Mouse (Mus musculus) cerebellum, adult 9-10 months (tissue): ENCODE results near the gene Sart1.
"Not testable (repeated sequence)": the region's sequence is repeated elsewhere in the genome, so short reads cannot be mapped to it uniquely, and the experiment has no call there.

Experiments
- DNase-seq: peaks from one replicate; pipeline ENCODE4 v3.0.0; 2022

The Sart1 gene

GRCm38 (mm10) chr19:5366175-5367052, 22.1 kb downstream of the Sart1 start, which contains the start of gene Eif1ad:
Gene Eif1ad (plus strand): TSS chr19:5366741.
- peak; percentile 97 for DNase-seq

GRCm38 (mm10) chr19:5365751-5366150, 22.8 kb downstream of the Sart1 start:
- DNase-seq = peak; percentile 42

GRCm38 (mm10) chr19:5364124-5364523, 24.4 kb downstream of the Sart1 start:
- DNase-seq = no peak

- no peak for DNase-seq
These were observed 26.3 kb downstream of the Sart1 start for GRCm38 (mm10) chr19:5362186-5362585.

- DNase-seq = no peak
These were observed 32.4 kb downstream of the Sart1 start for GRCm38 (mm10) chr19:5356080-5356479.

- DNase-seq = no peak
These were observed 34.9 kb downstream of the Sart1 start for GRCm38 (mm10) chr19:5353609-5354008.

- not testable (repeated sequence) for DNase-seq
These were observed 39.0 kb downstream of the Sart1 start, which contains the start of gene Cst6 for GRCm38 (mm10) chr19:5349502-5349873. Gene Cst6 (minus strand): TSS chr19:5349574.

GRCm38 (mm10) chr19:5348526-5349501, 39.7 kb downstream of the Sart1 start:
- peak; percentile 78 for DNase-seq

- no peak for DNase-seq
These were observed 40.4 kb downstream of the Sart1 start for GRCm38 (mm10) chr19:5348064-5348463.

- no peak for DNase-seq
These were observed 43.0 kb downstream of the Sart1 start for GRCm38 (mm10) chr19:5345297-5346131.

GRCm38 (mm10) chr19:5341360-5341759, 47.1 kb downstream of the Sart1 start:
- DNase-seq = no peak

- peak; percentile 85 for DNase-seq
These were observed 50.5 kb downstream of the Sart1 start for GRCm38 (mm10) chr19:5337975-5338374.

GRCm38 (mm10) chr19:5335441-5335840, 53.1 kb downstream of the Sart1 start, which contains the start of gene Catsper1:
Gene Catsper1 (plus strand): TSS chr19:5335741.
- DNase-seq = no peak

- DNase-seq = no peak
These were observed 53.8 kb downstream of the Sart1 start for GRCm38 (mm10) chr19:5334741-5335140.

- no peak for DNase-seq
These were observed 60.5 kb downstream of the Sart1 start for GRCm38 (mm10) chr19:5327970-5328369.
